Mouse (Mus musculus): ENCODE data around the gene Runx1. TPM values are rescaled to one million over a fixed set of nuclear protein-coding genes. Genes with fewer than 3 reads are reported as not detected.

Runx1 gene
- polyA plus RNA-seq, 1 experiment from 2014 or later: 5.1 TPM

DNA sequence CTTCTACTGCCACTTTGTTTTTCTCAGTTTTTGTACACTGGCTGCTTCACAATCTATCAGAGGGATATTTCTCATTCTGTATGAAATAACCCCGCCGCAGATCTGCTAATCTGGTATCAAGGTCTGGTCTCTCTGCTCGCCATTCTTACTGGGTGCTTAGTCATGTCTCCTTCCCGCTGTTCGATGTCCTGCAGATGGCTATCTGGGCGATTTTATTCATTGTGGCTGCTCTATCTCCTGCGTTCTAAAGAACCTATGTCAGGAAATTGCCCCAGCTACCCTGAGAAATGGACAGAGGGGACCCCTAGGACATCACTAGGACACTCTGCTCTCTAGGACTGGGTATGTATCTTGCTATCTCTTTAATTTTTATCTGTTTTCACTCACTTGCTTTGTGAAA lies 135.2 kb downstream of the Runx1 start:
- no peaks in the 10 kb centered on the region for H3K9me3 ChIP-seq
- H3K9ac ChIP-seq: no peak overlapping the region
- H3K4me3 ChIP-seq: no peak overlapping the region
- H3K4me2 ChIP-seq (replicated peaks): no peak overlapping the region
- H3K27ac ChIP-seq: no peak overlapping the region
- peaks cover 44% of the 10 kb centered on the region for H3K27me3 ChIP-seq
- ATAC-seq (ENCODE audit: low FRiP score, low read depth): no peak
- H3K4me1 ChIP-seq: peaks cover 12% of the 10 kb centered on the region
- peaks cover 11% of the 10 kb centered on the region for H3K36me3 ChIP-seq
- 85% methylated on average over 7 of the region's 7 CpGs for WGBS

DNA sequence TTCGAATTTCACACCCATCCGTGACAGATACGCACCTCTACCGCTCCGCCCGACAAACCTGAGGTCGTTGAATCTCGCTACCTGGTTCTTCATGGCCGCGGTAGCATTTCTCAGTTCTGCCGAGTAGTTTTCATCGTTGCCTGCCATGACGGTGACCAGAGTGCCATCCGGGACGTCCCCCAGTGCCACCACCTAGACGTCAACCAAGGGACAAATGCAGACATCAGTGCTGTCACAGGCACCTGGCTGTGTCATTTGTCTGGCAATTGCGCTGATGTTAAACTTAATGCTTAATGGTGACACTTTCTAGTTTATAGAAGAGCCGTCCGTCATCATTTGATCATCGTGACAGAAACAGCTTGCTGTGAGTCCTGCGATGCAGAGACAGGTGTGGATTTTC lies 137.0 kb downstream of the Runx1 start:
- Histone ChIP-seq H3K9me3 (no peaks in the 10 kb centered on the region), H3K9ac (no peak overlapping the region), H3K27ac (no peak overlapping the region), H3K4me3 (no peak overlapping the region), H3K4me2 (replicated peaks) (no peak overlapping the region), H3K27me3 (peaks cover 28% of the 10 kb centered on the region), H3K36me3 (peaks cover 11% of the 10 kb centered on the region), H3K4me1 (peaks cover 10% of the 10 kb centered on the region)
- ATAC-seq (ENCODE audit: low FRiP score, low read depth): no peak
- 94% methylated on average over 21 of the region's 21 CpGs for WGBS

DNA sequence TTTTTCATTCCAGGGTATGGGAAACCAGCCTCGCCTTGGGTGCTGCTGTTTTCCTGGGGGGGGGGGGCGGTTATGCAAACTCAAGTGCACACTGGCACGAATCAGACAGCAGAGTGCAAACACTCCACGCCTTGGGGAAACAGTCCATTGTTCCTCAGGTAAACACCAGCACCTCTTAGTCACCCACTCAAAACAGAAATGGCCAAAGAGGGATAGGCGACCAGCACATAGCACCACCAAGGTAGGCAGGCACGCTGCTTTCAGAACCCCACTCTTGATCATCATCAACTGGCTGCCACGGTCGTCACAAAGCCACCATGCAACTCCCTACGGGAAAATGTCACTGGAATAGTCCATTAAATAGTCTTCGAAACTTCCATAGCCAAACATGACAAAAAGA lies 139.0 kb downstream of the Runx1 start:
- H3K9ac ChIP-seq: no peak overlapping the region
- no peak for ATAC-seq (ENCODE audit: low FRiP score, low read depth)
- no peak overlapping the region for H3K4me2 ChIP-seq (replicated peaks)
- peaks cover 14% of the 10 kb centered on the region for H3K4me1 ChIP-seq
- peaks cover 11% of the 10 kb centered on the region for H3K36me3 ChIP-seq
- 92% methylated on average over 10 of the region's 10 CpGs for WGBS
- peaks cover 15% of the 10 kb centered on the region; the same call in 1 of the 2 replicates for H3K27me3 ChIP-seq
- no peak overlapping the region for H3K4me3 ChIP-seq
- H3K9me3 ChIP-seq: no peaks in the 10 kb centered on the region
- H3K27ac ChIP-seq: no peak overlapping the region

DNA sequence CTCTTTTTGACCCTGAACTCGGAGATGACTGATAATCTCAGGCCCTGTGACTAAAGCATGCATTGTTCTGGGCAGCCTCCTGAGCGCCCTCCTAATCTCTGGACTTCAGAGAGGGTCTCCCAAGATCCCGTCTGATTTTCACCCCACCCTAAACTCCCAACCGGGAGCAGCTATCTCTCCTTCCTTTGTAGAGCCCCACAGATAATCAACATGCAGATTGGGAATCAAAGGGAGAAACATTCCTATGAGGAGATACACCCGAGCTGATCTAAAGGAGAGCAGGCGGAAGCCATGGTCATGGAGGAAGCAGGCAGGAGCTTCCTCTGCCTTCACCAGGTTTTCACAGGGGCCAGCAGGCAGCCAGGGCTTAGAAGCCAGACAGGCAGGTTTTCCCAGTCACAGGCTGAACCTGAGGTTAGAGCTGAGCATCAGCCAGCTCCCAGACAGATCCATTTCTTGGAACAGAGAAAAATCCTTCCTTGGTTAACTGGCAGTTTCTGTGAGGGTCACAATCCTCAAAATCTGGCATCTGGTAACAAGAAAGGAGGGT lies 140.1 kb downstream of the Runx1 start:
- Histone ChIP-seq H3K36me3 (peaks cover 11% of the 10 kb centered on the region), H3K27ac (no peak overlapping the region), H3K4me2 (replicated peaks) (no peak overlapping the region), H3K9me3 (no peaks in the 10 kb centered on the region), H3K9ac (no peak overlapping the region), H3K4me3 (no peak overlapping the region), H3K4me1 (peaks cover 14% of the 10 kb centered on the region), H3K27me3 (peaks cover 13% of the 10 kb centered on the region; the same call in 1 of the 2 replicates)
- 45% methylated on average over 6 of the region's 6 CpGs for WGBS
- ATAC-seq (ENCODE audit: low FRiP score, low read depth): no peak

DNA sequence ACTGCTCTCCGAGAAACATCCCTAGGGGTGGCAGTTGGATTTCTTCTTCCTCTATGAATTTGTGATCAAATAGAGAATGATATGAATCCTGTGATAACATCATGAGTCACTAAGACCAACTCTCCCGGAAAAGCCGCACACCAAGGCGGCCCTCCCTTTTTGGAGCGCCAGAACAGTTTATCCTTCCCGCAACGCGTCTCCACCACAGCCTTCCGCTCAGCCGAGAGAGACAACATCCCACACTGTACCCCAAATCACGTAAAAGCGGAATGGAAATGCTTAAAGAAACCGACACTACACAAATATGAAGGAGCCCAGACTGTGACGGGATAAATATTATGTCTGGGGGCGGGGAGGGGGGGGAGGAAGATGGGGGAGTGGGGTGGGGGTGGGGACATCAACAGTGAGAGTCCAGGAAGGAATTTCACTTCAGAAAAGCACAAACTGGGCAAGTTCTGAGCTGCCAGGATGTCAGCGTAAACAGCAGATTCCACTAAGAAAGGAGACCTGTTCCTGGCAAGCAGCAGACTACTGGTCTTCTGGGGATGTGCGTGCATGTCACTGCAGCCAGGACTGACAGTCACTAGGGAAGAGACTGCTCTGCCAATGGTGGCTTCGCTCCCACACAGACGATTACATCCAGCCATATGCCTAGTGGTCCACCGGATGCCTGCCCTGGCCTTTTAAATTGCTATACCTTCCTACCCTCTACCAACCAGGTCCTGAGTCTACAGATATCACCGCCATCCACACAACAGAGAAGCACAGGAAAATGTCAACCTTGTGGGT lies 141.3 kb downstream of the Runx1 start:
- 70% methylated on average over 21 of the region's 21 CpGs for WGBS
- Histone ChIP-seq H3K27ac (no peak overlapping the region; the same call in 1 of the 2 replicates), H3K4me1 (peaks cover 14% of the 10 kb centered on the region), H3K4me2 (replicated peaks) (0 out of 2 replicates have a peak overlapping the region, but pooled peaks have one; percentile 4), H3K9ac (no peak overlapping the region), H3K36me3 (peaks cover 8% of the 10 kb centered on the region), H3K27me3 (0 out of 2 replicates have a peak, but pooled peaks cover 2% of the 10 kb centered on the region), H3K4me3 (no peak overlapping the region), H3K9me3 (no peaks in the 10 kb centered on the region)
- no peak for ATAC-seq (ENCODE audit: low FRiP score, low read depth)

DNA sequence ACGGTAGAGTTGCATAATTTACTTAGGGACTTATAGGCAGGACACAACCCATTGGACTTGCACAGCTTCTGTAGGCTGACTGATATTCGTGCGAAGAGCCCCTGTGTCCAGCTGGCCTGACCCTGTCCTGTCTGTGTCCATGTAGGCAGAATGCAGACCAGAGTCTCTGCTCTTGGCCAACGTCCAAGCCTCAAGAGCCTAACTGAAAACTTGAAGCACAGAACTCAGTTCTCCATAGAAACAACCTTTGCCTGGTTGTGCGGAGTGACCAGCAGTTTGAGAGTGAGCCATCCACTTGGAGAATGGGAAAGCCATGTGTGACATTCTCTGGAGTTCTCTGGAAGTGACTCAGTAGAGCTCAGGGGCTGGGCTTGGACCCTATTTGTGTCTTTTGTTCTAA lies 149.3 kb downstream of the Runx1 start:
- Histone ChIP-seq H3K4me3 (no peak overlapping the region), H3K36me3 (no peaks in the 10 kb centered on the region), H3K4me1 (peaks cover 20% of the 10 kb centered on the region), H3K4me2 (replicated peaks) (no peak overlapping the region), H3K27me3 (no peaks in the 10 kb centered on the region), H3K27ac (no peak overlapping the region), H3K9me3 (no peaks in the 10 kb centered on the region), H3K9ac (no peak overlapping the region)
- 90% methylated on average over 5 of the region's 5 CpGs for WGBS
- ATAC-seq (ENCODE audit: low FRiP score, low read depth): no peak

DNA sequence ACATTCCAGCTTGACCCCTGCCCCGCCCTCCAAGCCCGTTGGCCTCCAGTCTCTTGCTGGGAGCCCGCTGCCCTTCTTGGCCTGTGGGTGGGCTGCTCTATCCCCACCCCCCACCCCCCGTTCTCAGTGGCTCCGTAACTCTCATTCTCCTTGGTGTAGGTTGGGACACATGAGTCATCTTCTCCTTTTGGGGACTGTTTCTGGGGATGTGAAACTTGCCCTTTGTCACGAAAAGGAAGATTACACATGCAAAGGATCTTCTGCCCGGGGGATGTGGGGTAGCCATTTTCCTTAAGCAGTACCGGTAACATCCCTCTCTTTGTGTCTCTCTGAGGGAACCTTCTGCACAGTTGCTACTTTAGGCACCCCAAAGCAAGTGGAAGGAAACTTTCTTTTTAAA lies 150.3 kb downstream of the Runx1 start:
- Histone ChIP-seq H3K9ac (no peak overlapping the region), H3K4me1 (peaks cover 20% of the 10 kb centered on the region), H3K9me3 (no peaks in the 10 kb centered on the region), H3K4me3 (no peak overlapping the region), H3K4me2 (replicated peaks) (no peak overlapping the region), H3K27me3 (no peaks in the 10 kb centered on the region), H3K36me3 (no peaks in the 10 kb centered on the region), H3K27ac (no peak overlapping the region)
- ATAC-seq (ENCODE audit: low FRiP score, low read depth): no peak
- WGBS: 65% methylated on average over 8 of the region's 8 CpGs

DNA sequence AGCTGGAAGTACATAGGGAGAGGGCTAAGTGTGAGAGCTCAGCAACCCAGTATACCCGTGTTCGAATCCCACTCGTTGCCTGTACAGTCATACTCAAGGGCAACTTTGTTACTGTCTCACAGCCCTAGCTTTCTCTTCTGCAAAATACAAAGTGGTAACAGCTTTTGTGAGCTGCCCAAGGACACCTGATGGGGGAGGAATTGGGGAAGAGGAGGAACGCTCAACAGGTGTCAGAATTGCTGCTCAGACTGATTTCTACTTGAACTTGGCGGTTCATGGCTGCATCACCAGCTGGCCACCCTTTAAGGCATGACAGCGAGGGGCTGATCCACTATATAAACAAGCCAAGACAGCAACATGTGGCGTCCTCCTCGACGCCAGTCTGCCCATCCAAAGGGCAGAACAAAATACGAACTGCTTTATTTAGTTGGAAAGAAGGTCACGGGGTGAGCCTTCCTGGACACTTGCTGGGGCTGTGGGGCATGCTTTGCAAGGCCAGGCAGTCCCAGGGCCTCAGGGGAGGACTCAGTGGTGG lies 151.0 kb downstream of the Runx1 start:
- H3K4me2 ChIP-seq (replicated peaks): no peak overlapping the region
- no peaks in the 10 kb centered on the region for H3K36me3 ChIP-seq
- WGBS: 79% methylated on average over 11 of the region's 11 CpGs
- no peaks in the 10 kb centered on the region for H3K9me3 ChIP-seq
- no peak for ATAC-seq (ENCODE audit: low FRiP score, low read depth)
- H3K27ac ChIP-seq: no peak overlapping the region
- peaks cover 20% of the 10 kb centered on the region for H3K4me1 ChIP-seq
- no peak overlapping the region for H3K9ac ChIP-seq
- H3K4me3 ChIP-seq: no peak overlapping the region
- no peaks in the 10 kb centered on the region for H3K27me3 ChIP-seq

DNA sequence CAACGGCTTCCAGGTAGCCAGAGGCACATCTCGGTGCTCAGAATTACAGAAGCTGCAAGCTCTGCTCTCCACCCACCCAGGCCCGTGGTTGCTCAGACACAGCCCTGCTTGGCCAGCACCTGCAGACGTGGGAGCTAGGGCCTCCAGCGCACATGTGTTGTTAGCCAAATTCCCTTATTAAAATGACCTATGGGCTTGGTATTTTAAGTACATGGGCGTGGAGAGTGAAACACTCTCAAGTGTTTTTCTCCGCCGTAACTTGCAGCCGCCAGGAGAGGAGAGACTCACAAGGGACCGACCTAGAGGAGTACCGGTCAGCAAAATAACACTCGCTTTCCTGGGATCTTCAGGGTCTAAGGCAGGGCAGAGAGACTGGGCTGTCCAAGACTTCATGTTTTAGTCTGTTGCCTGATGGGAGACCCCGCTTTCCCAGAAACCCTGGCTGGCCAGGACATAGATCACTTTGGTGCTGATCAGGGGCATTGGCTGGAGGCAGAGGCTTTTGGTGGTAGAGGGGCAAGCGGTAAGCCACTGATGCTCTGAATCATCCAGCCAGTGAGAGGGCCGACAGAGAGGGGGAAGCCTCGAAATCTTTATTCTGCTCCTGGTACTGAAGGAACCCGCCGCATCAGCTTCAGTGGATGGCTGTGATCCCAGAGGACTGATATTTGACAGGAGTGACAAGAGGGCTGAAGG lies 151.7 kb downstream of the Runx1 start:
- no peak overlapping the region for H3K4me3 ChIP-seq
- H3K4me2 ChIP-seq (replicated peaks): peak overlapping the region; percentile 14; the same call in 1 of the 2 replicates
- no peak overlapping the region; the same call in 1 of the 2 replicates for H3K27ac ChIP-seq
- no peaks in the 10 kb centered on the region for H3K9me3 ChIP-seq
- H3K36me3 ChIP-seq: no peaks in the 10 kb centered on the region
- no peak for ATAC-seq (ENCODE audit: low FRiP score, low read depth)
- H3K27me3 ChIP-seq: no peaks in the 10 kb centered on the region
- H3K9ac ChIP-seq: no peak overlapping the region; the same call in 1 of the 2 replicates
- peaks cover 20% of the 10 kb centered on the region for H3K4me1 ChIP-seq
- WGBS: 47% methylated on average over 18 of the region's 18 CpGs

DNA sequence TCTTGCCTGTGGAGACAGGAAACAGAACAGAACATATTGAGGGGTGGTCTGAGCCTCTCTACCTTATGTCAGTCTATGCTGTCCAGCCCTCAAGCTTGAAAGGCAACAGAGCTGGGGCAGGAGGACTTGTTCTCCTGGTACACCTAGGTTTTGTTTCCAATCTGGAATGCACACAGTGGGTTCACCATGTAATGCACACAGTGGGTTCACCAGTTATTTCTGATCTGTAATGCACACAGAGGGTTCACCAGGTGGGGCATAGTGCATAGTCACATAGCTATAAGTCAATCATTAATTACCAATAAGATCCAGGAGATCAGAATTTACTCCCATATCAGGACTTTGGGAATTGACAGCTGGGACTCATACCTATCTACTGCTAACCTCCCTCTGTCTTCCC lies 157.1 kb downstream of the Runx1 start:
- H3K36me3 ChIP-seq: no peaks in the 10 kb centered on the region; the same call in 1 of the 2 replicates

DNA sequence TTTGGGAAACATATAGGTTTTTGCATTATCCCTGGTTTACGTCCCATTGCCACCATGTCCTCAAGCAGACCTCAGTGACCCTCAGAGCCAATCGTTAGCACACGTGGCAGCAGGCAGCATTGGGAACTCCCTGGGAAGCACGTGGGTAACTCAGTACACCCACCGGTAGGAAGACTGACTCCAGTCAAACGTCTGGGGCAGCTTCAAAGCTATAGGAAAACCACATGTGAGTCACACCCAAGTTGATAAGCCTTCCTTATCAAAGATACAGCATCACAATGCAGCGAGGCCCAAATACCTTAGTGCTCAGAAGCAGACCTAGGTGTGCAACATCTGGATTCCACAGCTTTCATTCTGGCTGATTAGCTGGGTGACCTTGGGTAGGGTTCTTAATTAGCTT lies 164.2 kb downstream of the Runx1 start:
- 60% methylated on average over 7 of the region's 7 CpGs for WGBS
- Histone ChIP-seq H3K27ac (no peak overlapping the region), H3K4me2 (replicated peaks) (no peak overlapping the region), H3K9me3 (no peaks in the 10 kb centered on the region), H3K27me3 (no peaks in the 10 kb centered on the region), H3K9ac (no peak overlapping the region), H3K4me3 (no peak overlapping the region), H3K4me1 (peaks cover 21% of the 10 kb centered on the region), H3K36me3 (no peaks in the 10 kb centered on the region; the same call in 1 of the 2 replicates)
- no peak for ATAC-seq (ENCODE audit: low FRiP score, low read depth)

More for the DNA sequence above, 157.1 kb downstream of the Runx1 start:
- H3K4me3 ChIP-seq: no peak overlapping the region
- no peaks in the 10 kb centered on the region for H3K9me3 ChIP-seq
- no peak for ATAC-seq (ENCODE audit: low FRiP score, low read depth)
- H3K27ac ChIP-seq: no peak overlapping the region
- peaks cover 11% of the 10 kb centered on the region for H3K4me1 ChIP-seq
- H3K9ac ChIP-seq: no peak overlapping the region
- H3K4me2 ChIP-seq (replicated peaks): no peak overlapping the region
- H3K27me3 ChIP-seq: no peaks in the 10 kb centered on the region

DNA sequence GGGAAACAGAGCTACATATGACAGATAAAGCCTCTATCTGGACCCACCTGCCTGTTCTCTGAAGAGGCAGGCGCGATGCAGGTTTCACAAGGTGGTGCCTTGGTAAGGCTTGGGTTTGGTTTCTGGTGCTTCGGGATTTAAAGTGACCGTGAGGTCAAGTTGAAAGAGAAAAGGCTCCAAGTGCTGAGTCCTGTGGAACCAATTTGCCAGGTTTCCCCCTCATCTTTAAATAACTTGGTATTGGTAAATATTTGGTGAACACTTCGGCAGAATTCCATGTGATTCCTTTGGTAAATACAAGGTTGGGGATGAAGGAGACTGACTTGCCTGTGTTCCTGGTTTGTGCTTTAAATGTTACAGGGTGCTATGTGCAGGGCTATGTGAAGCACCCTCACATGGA lies 169.2 kb downstream of the Runx1 start:
- ATAC-seq (ENCODE audit: low FRiP score, low read depth): no peak
- 95% methylated on average over 5 of the region's 5 CpGs for WGBS

More for the DNA sequence above, 169.2 kb downstream of the Runx1 start:
- Histone ChIP-seq H3K27me3 (no peaks in the 10 kb centered on the region), H3K4me2 (replicated peaks) (no peak overlapping the region), H3K27ac (no peak overlapping the region), H3K9me3 (no peaks in the 10 kb centered on the region), H3K4me3 (no peak overlapping the region), H3K4me1 (peaks cover 54% of the 10 kb centered on the region), H3K36me3 (no peaks in the 10 kb centered on the region; the same call in 1 of the 2 replicates), H3K9ac (no peak overlapping the region)

Data from limb, embryonic 13.5 days (tissue).